Mouse (Mus musculus) liver, adult 2 months (tissue): Measurements from ENCODE around the gene Adprhl2. TPM values are rescaled to one million over a fixed set of nuclear protein-coding genes. Genes with fewer than 3 reads are reported as not detected.

Source experiments
- DNase-seq: peaks from one replicate; pipeline ENCODE4 v3.0.0-alpha.2; 2011; ENCODE audit warnings: low read depth, low spot score; ENCODE audit errors: extremely low read depth
- H3K27ac ChIP-seq: fragments of 200-500 bp; replicated peaks from 2 replicates; pipeline ENCODE4 v1.5.1; 2012; ENCODE audit warnings: low read depth, mild to moderate bottlenecking, control low read depth, inconsistent platforms, low read length; ENCODE audit not compliant: insufficient read depth
- H3K27me3 ChIP-seq: fragments of 200-500 bp; 2 replicates; pipeline ENCODE4 v1.6.1; 2012; ENCODE audit warnings: mild to moderate bottlenecking, moderate library complexity, low read length, inconsistent platforms; ENCODE audit not compliant: control insufficient read depth, insufficient read depth
- H3K36me3 ChIP-seq: fragments of 200-500 bp; 2 replicates; pipeline ENCODE4 v1.6.1; 2012; ENCODE audit warnings: low read length, inconsistent platforms; ENCODE audit not compliant: control insufficient read depth, insufficient read depth
- H3K4me1 ChIP-seq: fragments of 200-500 bp; 2 replicates; pipeline ENCODE4 v1.6.1; 2011; ENCODE audit warnings: low read length; ENCODE audit not compliant: control insufficient read depth, insufficient read depth
- H3K4me3 ChIP-seq: fragments of 200-500 bp; 2 replicates; pipeline ENCODE4 v1.5.1; 2011; ENCODE audit warnings: low read depth, mild to moderate bottlenecking, control low read depth, low read length, moderate library complexity; ENCODE audit not compliant: insufficient read depth
- H3K79me2 ChIP-seq: fragments of 200-500 bp; 2 replicates; pipeline ENCODE4 v1.6.1; 2012; ENCODE audit warnings: inconsistent platforms, mild to moderate bottlenecking, low read length, moderate library complexity; ENCODE audit not compliant: control insufficient read depth, insufficient read depth
- H3K9ac ChIP-seq: fragments of 200-500 bp; 2 replicates; pipeline ENCODE4 v1.6.1; 2012; ENCODE audit warnings: low read depth, mild to moderate bottlenecking, control low read depth, inconsistent platforms, low read length
- CTCF ChIP-seq: fragments of 200-500 bp; IDR thresholded peaks from 2 replicates; pipeline ENCODE4 v1.5.1; 2011; ENCODE audit warnings: low read depth, low read length, control low read depth
- POLR2A ChIP-seq: fragments of 200-500 bp; IDR thresholded peaks from 2 replicates; pipeline ENCODE4 v1.6.1; 2011; ENCODE audit warnings: low read length, control low read depth; ENCODE audit not compliant: insufficient read depth; ENCODE audit errors: extremely low read depth
- WGBS: fragments of 180-500 bp; shearing (Covaris S2); methylation state at CpG from one replicate; pipeline ENCODE4 v1.1.7; 2018; 5-methylcytosine and 5-hydroxymethylcytosine counted together
- polyA plus RNA-seq: library from polyadenylated mRNA; depleted of rRNA; stranded (reverse); fragments of >200 nt; gene quantifications from 2 replicates; pipeline ENCODE4 v1.2.3, GENCODE M21; 2012; rRNA removed
- total RNA-seq: library from RNA; depleted of rRNA; stranded (reverse); fragments of >200 nt; gene quantifications from 2 replicates; pipeline ENCODE4 v1.2.3, GENCODE M21; 2014; rRNA removed

Adprhl2 gene
- total and polyA plus RNA-seq, 2 experiments, result 12.1 to 27.6 TPM

DNA sequence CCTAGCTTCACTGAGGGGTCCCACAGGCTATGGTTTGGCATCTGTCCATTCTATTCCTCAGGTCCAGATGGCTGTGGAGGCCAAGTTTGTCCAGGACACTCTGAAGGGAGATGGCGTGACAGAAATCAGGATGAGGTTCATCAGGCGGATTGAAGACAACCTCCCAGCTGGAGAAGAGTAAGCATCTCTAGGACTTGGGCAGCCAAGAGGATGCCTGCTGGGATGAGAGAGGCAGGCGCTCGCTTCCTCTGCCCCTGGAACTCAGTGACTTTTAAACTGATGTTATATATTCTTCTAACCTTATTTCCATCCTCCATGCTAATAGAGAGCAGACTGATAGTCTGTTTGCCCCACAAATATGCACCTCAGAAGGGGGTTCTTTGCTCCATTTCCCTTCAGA, 46.4 kb downstream of the Adprhl2 start:
- H3K27ac ChIP-seq, result no peak overlapping the region
- WGBS, result 98% methylated on average over 4 of the region's 4 CpGs
- no peak overlapping the region for H3K9ac ChIP-seq
- no peaks in the 10 kb centered on the region for H3K4me1 ChIP-seq
- peaks cover 6% of the 10 kb centered on the region; the same call in 1 of the 2 replicates for H3K36me3 ChIP-seq
- no peaks in the 10 kb centered on the region for H3K79me2 ChIP-seq
- TF ChIP-seq CTCF (no peak), POLR2A (no peak)
- H3K27me3 ChIP-seq, result no peaks in the 10 kb centered on the region
- DNase-seq, result no peak
- H3K4me3 ChIP-seq, result no peak overlapping the region

DNA sequence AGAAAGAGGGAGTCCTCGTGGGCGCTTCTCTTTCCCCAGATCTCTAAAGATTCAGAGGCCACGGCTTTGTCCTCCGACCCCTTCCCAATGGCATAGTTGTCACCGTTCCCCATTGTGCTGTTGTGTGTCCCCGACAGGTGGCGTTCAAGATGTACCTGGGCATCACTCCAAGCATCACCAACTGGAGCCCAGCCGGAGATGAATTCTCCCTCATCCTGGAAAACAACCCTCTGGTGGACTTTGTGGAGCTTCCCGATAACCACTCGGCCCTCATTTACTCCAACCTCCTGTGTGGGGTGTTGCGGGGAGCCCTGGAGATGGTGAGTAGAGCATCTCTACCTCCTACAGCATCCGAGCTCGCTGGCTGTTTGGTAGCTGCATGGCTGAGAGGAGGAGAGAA, 47.8 kb downstream of the Adprhl2 start:
- peaks cover 6% of the 10 kb centered on the region; the same call in 1 of the 2 replicates for H3K36me3 ChIP-seq
- DNase-seq, result no peak
- 90% methylated on average over 13 of the region's 13 CpGs for WGBS
- no peaks in the 10 kb centered on the region for H3K79me2 ChIP-seq
- no peaks in the 10 kb centered on the region for H3K4me1 ChIP-seq
- no peak overlapping the region for H3K27ac ChIP-seq
- H3K9ac ChIP-seq, result no peak overlapping the region
- H3K4me3 ChIP-seq, result no peak overlapping the region
- TF ChIP-seq CTCF (no peak), POLR2A (no peak)
- no peaks in the 10 kb centered on the region for H3K27me3 ChIP-seq

DNA sequence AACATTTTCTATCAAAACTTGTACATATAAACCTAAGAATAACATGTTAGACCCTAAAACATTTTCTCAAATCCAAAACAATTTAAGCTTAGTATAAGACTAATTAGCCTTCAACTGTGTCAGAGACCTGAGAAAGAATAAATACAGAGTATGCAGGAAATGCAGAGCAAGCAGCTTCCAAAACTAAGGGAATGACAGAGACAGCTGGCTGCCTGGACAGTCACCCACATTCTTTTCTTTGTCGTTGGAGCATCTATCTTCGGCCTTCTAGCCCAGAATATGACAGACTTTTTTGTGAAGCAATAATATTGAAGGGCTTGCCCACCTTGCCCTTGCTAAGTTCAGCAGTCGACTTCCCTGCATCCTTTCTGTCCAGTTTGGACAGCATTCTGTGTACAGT, 52.2 kb downstream of the Adprhl2 start:
- no peak for TF ChIP-seq POLR2A
- no peak for TF ChIP-seq CTCF
- no peaks in the 10 kb centered on the region for H3K4me1 ChIP-seq
- WGBS, result 51% methylated on average over 3 of the region's 3 CpGs
- H3K27me3 ChIP-seq, result no peaks in the 10 kb centered on the region
- peaks cover 6% of the 10 kb centered on the region; the same call in 1 of the 2 replicates for H3K36me3 ChIP-seq
- H3K27ac ChIP-seq, result no peak overlapping the region
- no peak for DNase-seq
- H3K9ac ChIP-seq, result no peak overlapping the region
- peaks cover 3% of the 10 kb centered on the region; the same call in 1 of the 2 replicates for H3K79me2 ChIP-seq
- H3K4me3 ChIP-seq, result no peak overlapping the region

Other genes with a start within 250 kb of the Adprhl2 start
- 20.0 and 30.0 TPM in 2 replicates for gene Lsm10, start 225.1 kb downstream of the Adprhl2 start, total RNA-seq
- 28.4 TPM in 2 replicates for gene Lsm10, start 225.1 kb downstream of the Adprhl2 start, polyA plus RNA-seq
- gene Stk40, start 217.7 kb downstream of the Adprhl2 start, total RNA-seq, result 6.5 and 10.8 TPM in 2 replicates
- 22.5 and 22.9 TPM in 2 replicates for gene Stk40, start 217.7 kb downstream of the Adprhl2 start, polyA plus RNA-seq
- 8.0 and 9.5 TPM in 2 replicates for gene Eva1b, start 174.0 kb downstream of the Adprhl2 start, total RNA-seq
- gene Eva1b, start 174.0 kb downstream of the Adprhl2 start, polyA plus RNA-seq, result 15.8 and 18.1 TPM in 2 replicates
- gene Sh3d21, start 158.2 kb downstream of the Adprhl2 start, total RNA-seq, result 0.54 and 0.65 TPM in 2 replicates
- gene Sh3d21, start 158.2 kb downstream of the Adprhl2 start, polyA plus RNA-seq, result 0.26 and 0.55 TPM in 2 replicates
- 74.3 and 78.6 TPM in 2 replicates for gene Thrap3, start 118.9 kb downstream of the Adprhl2 start, total RNA-seq
- 25.6 and 29.1 TPM in 2 replicates for gene Thrap3, start 118.9 kb downstream of the Adprhl2 start, polyA plus RNA-seq
- gene Map7d1, start 65.4 kb downstream of the Adprhl2 start, total RNA-seq, result 7.5 and 8.2 TPM in 2 replicates
- gene Map7d1, start 65.4 kb downstream of the Adprhl2 start, polyA plus RNA-seq, result 18.5 and 19.1 TPM in 2 replicates
- gene Trappc3, start 59.4 kb downstream of the Adprhl2 start, total RNA-seq, result 38.2 and 45.8 TPM in 2 replicates
- 24.1 and 30.6 TPM in 2 replicates for gene Trappc3, start 59.4 kb downstream of the Adprhl2 start, polyA plus RNA-seq
- gene Col8a2, start 34.9 kb downstream of the Adprhl2 start, total RNA-seq, result 0.07 and 0.09 TPM in 2 replicates
- 0.10 and 0.17 TPM in 2 replicates for gene Col8a2, start 34.9 kb downstream of the Adprhl2 start, polyA plus RNA-seq
- 0.20 and 0.37 TPM in 2 replicates for gene Tekt2, start 4.0 kb upstream of the Adprhl2 start, total RNA-seq
- gene Tekt2, start 4.0 kb upstream of the Adprhl2 start, polyA plus RNA-seq, result 0.20 and 0.43 TPM in 2 replicates
- 8.6 and 14.3 TPM in 2 replicates for gene Ago3, start 107.9 kb upstream of the Adprhl2 start, total RNA-seq
- 4.9 and 5.1 TPM in 2 replicates for gene Ago3, start 107.9 kb upstream of the Adprhl2 start, polyA plus RNA-seq
- 6.5 and 9.8 TPM in 2 replicates for gene Ago1, start 146.9 kb upstream of the Adprhl2 start, total RNA-seq
- gene Ago1, start 146.9 kb upstream of the Adprhl2 start, polyA plus RNA-seq, result 9.7 and 9.8 TPM in 2 replicates
- 2.2 and 2.3 TPM in 2 replicates for gene Ago4, start 211.8 kb upstream of the Adprhl2 start, total RNA-seq
- gene Ago4, start 211.8 kb upstream of the Adprhl2 start, polyA plus RNA-seq, result 0.65 and 0.82 TPM in 2 replicates
- 0.28 and 0.40 TPM in 2 replicates for gene Clspn, start 235.2 kb upstream of the Adprhl2 start, total RNA-seq
- 0.05 and 0.15 TPM in 2 replicates for gene Clspn, start 235.2 kb upstream of the Adprhl2 start, polyA plus RNA-seq